Mouse (Mus musculus) small intestine, adult 2 months (tissue): ENCODE results near the gene Cacna1d.

Source experiments
- CTCF ChIP-seq: fragments of 200-500 bp; IDR thresholded peaks from 2 replicates; pipeline ENCODE4 v1.5.1; 2012; ENCODE audit warnings: low read depth, mild to moderate bottlenecking, control low read depth, inconsistent platforms, low read length, moderate library complexity, mixed read lengths; ENCODE audit not compliant: insufficient replicate concordance, insufficient read length; ENCODE audit errors: extremely low read depth
- POLR2A ChIP-seq: fragments of 200-500 bp; IDR thresholded peaks from 2 replicates; pipeline ENCODE4 v1.6.1; 2012; ENCODE audit warnings: low read depth, mild to moderate bottlenecking, control low read depth, inconsistent platforms, low read length, moderate library complexity

DNA sequence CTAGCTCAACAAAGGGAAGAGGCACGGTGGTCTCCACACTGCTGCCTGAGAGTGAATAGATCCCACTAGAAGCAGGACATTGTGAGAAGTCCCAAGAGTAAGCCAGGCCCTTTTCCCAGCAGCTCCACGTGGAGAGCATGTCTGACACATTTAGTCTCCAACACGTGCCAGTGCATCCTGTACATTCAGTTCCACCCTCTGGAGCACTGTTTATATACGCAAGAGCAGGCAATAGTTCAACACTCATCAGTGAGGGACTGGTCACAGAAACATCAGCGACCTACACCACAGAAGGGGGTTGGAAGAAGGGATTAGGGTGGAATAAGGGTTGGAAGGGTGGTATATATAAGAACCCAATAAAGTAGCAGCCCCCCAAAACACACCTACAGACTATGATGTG is 371.2 kb downstream of the Cacna1d start:
- TF ChIP-seq CTCF (no peak), POLR2A (no peak)
